Mouse (Mus musculus): Measurements from ENCODE around the gene Btn2a2.

Gene Btn2a2

DNA sequence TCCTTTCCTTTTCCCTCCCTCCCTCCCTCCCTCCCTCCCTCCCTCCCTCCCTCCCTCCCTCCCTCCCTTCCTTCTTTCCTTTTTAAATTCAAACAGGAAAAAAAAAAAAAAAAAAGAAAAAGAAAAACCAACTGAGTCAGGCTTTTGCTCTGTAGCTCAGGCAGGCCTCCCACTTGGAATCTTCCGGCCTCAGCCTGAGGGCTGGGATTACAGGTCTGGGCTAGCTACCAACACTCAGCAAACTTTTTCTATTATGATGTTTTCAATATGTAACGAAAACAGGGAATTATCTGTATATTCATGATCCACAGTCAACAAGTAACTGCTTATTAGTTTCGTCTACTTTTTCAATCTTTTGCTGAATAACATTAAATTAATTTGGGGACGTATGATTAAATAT is 14.3 kb upstream of the Btn2a2 start:
- H3K27me3 ChIP-seq (ENCODE audit: insufficient read depth, low read length), result no peaks in the 10 kb centered on the region
- no peak for TF ChIP-seq CTCF (conservative IDR thresholded peaks at IDR 0.05; ENCODE audit: low read length)
- H3K4me1 ChIP-seq (replicated peaks; ENCODE audit: low read depth, low read length), result peaks cover 67% of the 10 kb centered on the region
- H3K9me3 ChIP-seq (ENCODE audit: low read length), result no peaks in the 10 kb centered on the region
- H3K36me3 ChIP-seq (ENCODE audit: insufficient read depth, low read length), result no peaks in the 10 kb centered on the region
- peak overlapping the region; percentile 51; the same call in 1 of the 2 replicates for H3K4me3 ChIP-seq (replicated peaks; ENCODE audit: low read length)

DNA sequence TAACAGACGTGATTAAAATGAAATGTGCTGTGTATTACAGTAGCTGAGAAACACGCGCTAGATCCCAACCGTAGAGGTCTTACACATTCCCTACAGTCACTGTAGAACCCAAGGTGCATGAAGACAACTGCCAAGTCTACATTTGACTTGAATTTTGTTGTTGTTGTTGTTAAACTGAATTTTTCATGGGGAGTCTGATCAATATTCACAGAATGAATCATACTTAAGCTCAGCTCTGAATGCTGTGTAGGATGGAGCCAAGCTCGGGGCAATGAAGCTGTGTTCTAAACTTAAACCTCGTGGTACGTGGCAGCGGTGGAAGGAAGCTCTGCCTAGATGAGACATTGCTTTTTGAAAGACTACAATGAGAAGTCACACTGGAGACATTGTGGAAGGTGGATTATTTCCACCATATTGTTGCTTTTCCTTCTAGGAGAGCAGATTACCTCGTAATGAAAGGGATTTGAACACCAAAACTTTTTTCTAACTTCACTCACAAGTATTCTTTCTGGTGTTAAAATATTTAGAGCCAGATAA is 13.4 kb upstream of the Btn2a2 start:
- Histone ChIP-seq H3K36me3 (ENCODE audit: insufficient read depth, low read length) (no peaks in the 10 kb centered on the region), H3K27me3 (ENCODE audit: insufficient read depth, low read length) (no peaks in the 10 kb centered on the region), H3K4me3 (replicated peaks; ENCODE audit: low read length) (peak overlapping the region; percentile 76), H3K4me1 (replicated peaks; ENCODE audit: low read depth, low read length) (peaks cover 65% of the 10 kb centered on the region), H3K9me3 (ENCODE audit: low read length) (no peaks in the 10 kb centered on the region)
- no peak for TF ChIP-seq POU5F1 (IDR thresholded peaks at IDR 0.05; ENCODE audit: borderline replicate concordance, low read length)

DNA sequence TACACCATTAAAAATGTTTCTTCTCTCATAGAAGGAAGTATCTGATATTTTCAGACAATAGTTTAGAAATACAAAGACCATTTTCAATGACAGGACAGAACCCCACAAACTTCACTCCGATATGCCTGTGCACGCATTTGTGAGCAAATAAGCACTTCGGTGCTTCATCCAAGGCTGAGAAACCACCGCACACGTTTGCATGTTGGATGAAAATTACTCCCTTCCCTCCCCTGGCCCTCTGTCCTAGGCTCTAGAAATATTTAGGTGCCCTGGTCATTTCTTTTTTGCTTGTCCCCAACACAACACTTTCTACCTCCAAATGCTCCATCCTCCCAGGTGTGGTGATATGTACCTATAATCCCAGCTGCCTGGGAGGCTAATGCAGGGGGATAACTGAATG is 12.9 kb upstream of the Btn2a2 start:
- Histone ChIP-seq H3K4me1 (replicated peaks; ENCODE audit: low read depth, low read length) (peaks cover 67% of the 10 kb centered on the region), H3K36me3 (ENCODE audit: insufficient read depth, low read length) (no peaks in the 10 kb centered on the region), H3K9me3 (ENCODE audit: low read length) (no peaks in the 10 kb centered on the region), H3K4me3 (replicated peaks; ENCODE audit: low read length) (peak overlapping the region; percentile 76), H3K27me3 (ENCODE audit: insufficient read depth, low read length) (no peaks in the 10 kb centered on the region)
- no peak for TF ChIP-seq CTCF (conservative IDR thresholded peaks at IDR 0.05; ENCODE audit: low read length)
- no peak for TF ChIP-seq POU5F1 (IDR thresholded peaks at IDR 0.05; ENCODE audit: borderline replicate concordance, low read length)
- TF ChIP-seq NANOG (IDR thresholded peaks at IDR 0.05; ENCODE audit: borderline replicate concordance, low read length), result no peak

DNA sequence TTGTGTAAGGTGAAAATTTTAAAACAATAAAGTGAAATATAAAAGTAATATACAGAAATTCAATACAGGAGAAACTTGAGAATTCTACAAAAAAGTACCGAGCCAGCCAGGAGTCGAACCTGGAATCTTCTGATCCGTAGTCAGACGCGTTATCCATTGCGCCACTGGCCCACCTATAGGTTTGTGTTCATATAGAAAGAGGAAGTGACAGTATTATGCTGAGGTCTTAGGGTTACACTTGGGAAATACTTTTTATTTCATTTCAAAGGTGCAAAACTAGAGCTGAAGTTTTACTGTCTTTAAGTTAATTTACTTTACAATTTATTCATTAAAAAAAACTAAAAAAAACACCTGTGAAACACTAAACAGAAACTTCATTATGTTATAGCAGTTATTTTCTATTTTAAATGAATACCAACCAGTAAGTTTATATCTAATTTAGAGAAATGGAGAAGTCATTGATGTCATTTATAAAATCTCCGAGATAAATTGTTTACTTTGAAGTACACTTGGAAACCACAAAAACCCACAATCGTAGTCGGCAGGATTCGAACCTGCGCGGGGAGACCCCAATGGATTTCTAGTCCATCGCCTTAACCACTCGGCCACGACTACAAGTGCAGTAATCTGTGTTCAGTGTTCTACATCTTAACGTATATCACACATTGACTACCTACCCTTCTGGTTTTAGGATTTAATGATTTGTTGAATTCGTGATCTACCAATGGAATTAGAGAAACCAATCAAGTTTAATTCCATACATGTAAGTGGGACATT is 12.0 kb upstream of the Btn2a2 start:
- no peak for TF ChIP-seq NANOG (IDR thresholded peaks at IDR 0.05; ENCODE audit: borderline replicate concordance, low read length)
- TF ChIP-seq POU5F1 (IDR thresholded peaks at IDR 0.05; ENCODE audit: borderline replicate concordance, low read length), result no peak
- TF ChIP-seq CTCF (conservative IDR thresholded peaks at IDR 0.05; ENCODE audit: low read length), result no peak
- no peaks in the 10 kb centered on the region for H3K9me3 ChIP-seq (ENCODE audit: low read length)
- H3K4me3 ChIP-seq (replicated peaks; ENCODE audit: low read length), result peak overlapping the region; percentile 76
- H3K4me1 ChIP-seq (replicated peaks; ENCODE audit: low read depth, low read length), result peaks cover 71% of the 10 kb centered on the region
- no peaks in the 10 kb centered on the region for H3K36me3 ChIP-seq (ENCODE audit: insufficient read depth, low read length)
- H3K27me3 ChIP-seq (ENCODE audit: insufficient read depth, low read length), result no peaks in the 10 kb centered on the region

DNA sequence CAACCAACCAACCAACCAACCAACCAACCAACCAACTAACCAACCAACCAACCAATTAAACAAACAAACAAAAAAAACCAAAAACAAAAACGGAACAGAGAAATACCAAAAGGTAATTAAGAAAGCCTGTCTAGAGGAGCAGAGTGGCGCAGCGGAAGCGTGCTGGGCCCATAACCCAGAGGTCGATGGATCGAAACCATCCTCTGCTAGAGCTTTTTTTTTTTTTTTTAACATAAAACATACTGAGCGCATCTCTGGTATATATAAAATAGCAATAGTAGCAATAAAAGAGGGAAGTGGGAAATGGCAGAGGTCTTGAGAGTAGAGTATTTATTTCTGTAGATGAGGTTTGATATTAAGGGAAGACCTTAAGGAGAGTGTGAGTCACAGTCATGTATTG is 11.3 kb upstream of the Btn2a2 start:
- TF ChIP-seq CTCF (conservative IDR thresholded peaks at IDR 0.05; ENCODE audit: low read length) (no peak), POU5F1 (IDR thresholded peaks at IDR 0.05; ENCODE audit: borderline replicate concordance, low read length) (no peak), NANOG (IDR thresholded peaks at IDR 0.05; ENCODE audit: borderline replicate concordance, low read length) (no peak)
- Histone ChIP-seq H3K36me3 (ENCODE audit: insufficient read depth, low read length) (no peaks in the 10 kb centered on the region), H3K4me1 (replicated peaks; ENCODE audit: low read depth, low read length) (peaks cover 71% of the 10 kb centered on the region), H3K9me3 (ENCODE audit: low read length) (no peaks in the 10 kb centered on the region), H3K4me3 (replicated peaks; ENCODE audit: low read length) (peak overlapping the region; percentile 76), H3K27me3 (ENCODE audit: insufficient read depth, low read length) (no peaks in the 10 kb centered on the region)

DNA sequence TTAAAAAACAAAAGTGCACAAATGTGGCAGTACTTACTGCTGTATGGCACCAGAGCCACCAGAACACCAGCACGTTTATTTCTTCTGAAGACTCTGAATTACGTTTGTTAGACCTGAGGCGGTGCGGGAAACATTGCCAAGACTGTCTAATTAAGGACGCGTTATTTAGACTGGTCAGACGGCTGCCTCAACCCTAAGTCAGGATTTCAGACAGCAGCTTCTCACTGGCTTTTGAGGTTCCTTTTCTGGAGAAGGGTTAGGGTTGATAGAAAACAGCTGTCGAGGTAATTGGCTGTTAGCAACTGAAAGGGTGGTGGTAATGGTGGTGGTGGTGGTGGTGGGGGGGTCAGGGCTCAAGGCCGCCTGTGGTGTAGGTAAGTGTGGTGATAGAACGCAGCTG is 10.0 kb upstream of the Btn2a2 start:
- Histone ChIP-seq H3K4me3 (replicated peaks; ENCODE audit: low read length) (peak overlapping the region; percentile 76), H3K36me3 (ENCODE audit: insufficient read depth, low read length) (no peaks in the 10 kb centered on the region), H3K27me3 (ENCODE audit: insufficient read depth, low read length) (no peaks in the 10 kb centered on the region), H3K4me1 (replicated peaks; ENCODE audit: low read depth, low read length) (peaks cover 68% of the 10 kb centered on the region), H3K9me3 (ENCODE audit: low read length) (no peaks in the 10 kb centered on the region)
- TF ChIP-seq POU5F1 (IDR thresholded peaks at IDR 0.05; ENCODE audit: borderline replicate concordance, low read length), result no peak
- no peak for TF ChIP-seq NANOG (IDR thresholded peaks at IDR 0.05; ENCODE audit: borderline replicate concordance, low read length)
- TF ChIP-seq CTCF (conservative IDR thresholded peaks at IDR 0.05; ENCODE audit: low read length), result no peak

DNA sequence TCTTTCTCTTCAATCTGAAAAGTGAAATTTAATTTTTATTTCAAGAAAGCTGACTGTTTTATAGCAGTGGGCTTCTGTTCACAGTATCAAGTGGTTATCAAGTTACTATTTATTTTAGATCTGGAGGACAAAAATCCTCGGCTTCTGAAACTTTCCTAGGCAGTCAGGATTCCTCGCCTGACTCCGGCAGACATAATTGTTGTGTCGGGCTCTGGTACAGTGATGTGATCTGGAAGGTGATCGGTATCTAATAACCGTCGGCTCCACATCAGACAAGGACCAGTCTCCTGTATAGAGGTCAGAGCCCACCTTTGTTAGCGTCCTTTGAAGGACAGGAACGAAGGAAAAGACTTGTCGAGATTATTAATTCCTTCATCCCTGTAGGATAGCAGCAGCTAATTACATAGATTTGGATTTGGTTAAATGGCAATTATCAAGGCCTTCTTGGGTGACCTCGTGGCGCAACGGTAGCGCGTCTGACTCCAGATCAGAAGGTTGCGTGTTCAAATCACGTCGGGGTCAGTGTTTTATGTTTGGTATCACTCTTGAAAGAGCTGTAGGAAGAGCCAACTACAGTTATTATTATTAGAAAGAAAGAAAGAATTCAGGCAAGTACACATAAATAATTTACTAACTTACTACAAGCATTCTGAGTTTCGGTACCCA is 9.1 kb upstream of the Btn2a2 start:
- Histone ChIP-seq H3K36me3 (ENCODE audit: insufficient read depth, low read length) (no peaks in the 10 kb centered on the region), H3K4me3 (replicated peaks; ENCODE audit: low read length) (peak overlapping the region; percentile 76), H3K4me1 (replicated peaks; ENCODE audit: low read depth, low read length) (peaks cover 70% of the 10 kb centered on the region), H3K27me3 (ENCODE audit: insufficient read depth, low read length) (no peaks in the 10 kb centered on the region), H3K9me3 (ENCODE audit: low read length) (no peaks in the 10 kb centered on the region)
- no peak for TF ChIP-seq NANOG (IDR thresholded peaks at IDR 0.05; ENCODE audit: borderline replicate concordance, low read length)
- TF ChIP-seq POU5F1 (IDR thresholded peaks at IDR 0.05; ENCODE audit: borderline replicate concordance, low read length), result no peak
- TF ChIP-seq CTCF (conservative IDR thresholded peaks at IDR 0.05; ENCODE audit: low read length), result no peak

DNA sequence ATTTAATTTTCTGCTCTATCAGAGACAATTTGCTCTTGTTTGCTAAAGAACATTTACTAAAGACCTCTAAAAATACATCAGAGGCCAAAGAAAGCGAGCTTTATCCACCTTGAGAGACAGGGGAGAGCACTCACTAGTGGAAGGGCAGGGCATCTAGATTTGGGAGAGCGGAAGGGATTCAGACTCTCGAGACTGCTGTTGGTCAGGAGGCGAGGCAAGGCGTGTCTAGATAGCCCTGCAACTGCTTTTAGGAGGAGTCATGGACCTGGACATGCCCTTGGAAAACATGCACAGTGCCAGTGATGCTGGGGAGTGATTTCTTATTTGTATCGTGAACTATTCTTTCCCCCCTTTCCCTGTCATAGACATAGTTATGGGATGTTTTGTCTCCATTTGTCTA is 6.9 kb upstream of the Btn2a2 start:
- no peaks in the 10 kb centered on the region for H3K36me3 ChIP-seq (ENCODE audit: insufficient read depth, low read length)
- no peaks in the 10 kb centered on the region for H3K9me3 ChIP-seq (ENCODE audit: low read length)
- H3K27me3 ChIP-seq (ENCODE audit: insufficient read depth, low read length), result no peaks in the 10 kb centered on the region
- peak overlapping the region; percentile 32; the same call in 1 of the 2 replicates for H3K4me3 ChIP-seq (replicated peaks; ENCODE audit: low read length)
- no peak for TF ChIP-seq NANOG (IDR thresholded peaks at IDR 0.05; ENCODE audit: borderline replicate concordance, low read length)
- TF ChIP-seq POU5F1 (IDR thresholded peaks at IDR 0.05; ENCODE audit: borderline replicate concordance, low read length), result no peak
- TF ChIP-seq CTCF (conservative IDR thresholded peaks at IDR 0.05; ENCODE audit: low read length), result no peak
- peaks cover 71% of the 10 kb centered on the region for H3K4me1 ChIP-seq (replicated peaks; ENCODE audit: low read depth, low read length)

All from E14TG2a.4 (cell line).